Mouse (Mus musculus) right cerebral cortex, adult 2 months (tissue): Measurements from ENCODE around the gene Gpn2.
A peak's percentile ranks its signal among the peaks of the same experiment; 100 is the strongest.

Experiments used
- DNase-seq, 2 experiments: peaks; one replicate each; pipeline ENCODE4 v3.0.0; 2021 to 2022; ENCODE audit warnings: low spot score in 2 of 2

The Gpn2 gene

DNA sequence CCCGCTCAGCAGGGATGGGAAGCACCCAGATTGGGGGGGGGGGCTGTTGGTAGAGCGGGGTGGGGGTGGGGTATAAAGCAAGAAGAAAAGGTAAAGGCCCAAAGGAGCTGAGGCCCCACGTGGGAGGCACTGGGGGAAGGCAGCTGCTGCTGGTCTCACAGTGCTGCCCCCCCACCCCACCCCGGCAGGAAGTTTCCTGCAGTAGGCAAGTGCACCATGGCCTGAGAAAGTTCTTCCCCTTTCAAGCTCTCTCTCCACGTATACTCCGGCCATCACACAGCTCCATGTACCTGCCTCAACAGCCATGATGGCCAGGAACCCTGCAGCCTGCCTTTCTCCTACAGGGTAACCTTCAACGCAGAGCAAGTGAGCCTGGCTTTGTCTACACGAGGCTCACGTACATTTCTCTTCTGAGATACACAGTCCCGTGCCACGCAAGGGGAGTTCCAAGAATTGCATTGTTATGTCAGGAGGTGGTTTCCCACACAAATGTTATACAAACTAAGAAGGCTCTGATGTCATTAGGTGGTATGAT lies 38.1 kb downstream of the Gpn2 start:
- no peak for DNase-seq

DNA sequence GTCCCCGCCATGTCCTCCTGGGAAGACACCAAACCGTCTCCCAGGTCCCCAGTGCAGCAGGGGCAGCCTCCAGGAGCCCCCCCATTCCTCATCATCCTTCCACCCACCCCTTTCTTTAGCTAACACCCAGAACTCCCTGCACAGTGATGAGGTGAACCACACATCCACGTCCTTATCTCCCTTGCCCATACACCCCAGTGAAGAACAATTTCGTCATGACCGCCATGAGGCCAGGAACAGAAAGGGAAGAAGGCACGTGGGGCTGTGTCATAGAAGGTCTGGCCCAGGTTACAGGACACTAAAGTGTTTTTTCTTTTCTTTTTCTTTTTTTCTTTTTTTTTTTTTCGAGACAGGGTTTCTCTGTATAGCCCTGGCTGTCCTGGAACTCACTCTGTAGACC lies 40.7 kb downstream of the Gpn2 start:
- DNase-seq = no peak

- DNase-seq = no peak
These were observed 41.5 kb downstream of the Gpn2 start for GRCm38 (mm10) chr4:133625621-133626071.

- DNase-seq = no peak
These were observed 42.1 kb downstream of the Gpn2 start for GRCm38 (mm10) chr4:133626221-133626620.

DNA sequence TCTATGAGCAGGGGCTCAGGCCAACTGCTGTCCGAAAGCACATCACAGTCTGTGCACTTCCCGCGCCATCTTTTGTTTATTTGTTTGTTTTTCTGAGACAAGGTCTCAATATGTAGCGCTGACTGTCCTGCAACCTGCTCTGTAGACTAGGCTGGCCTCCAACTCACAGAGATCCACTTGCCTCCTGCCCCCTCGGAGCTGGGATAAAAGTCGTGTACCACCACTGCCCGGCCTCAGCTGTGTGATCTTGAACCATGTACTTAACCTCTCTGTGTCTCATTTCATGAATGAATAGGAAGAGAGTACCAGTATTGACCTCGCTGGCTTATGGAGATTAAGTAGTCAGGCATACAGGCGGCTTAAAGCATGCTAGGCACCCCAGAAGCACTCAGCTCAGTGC lies 42.5 kb downstream of the Gpn2 start:
- DNase-seq = no peak

DNA sequence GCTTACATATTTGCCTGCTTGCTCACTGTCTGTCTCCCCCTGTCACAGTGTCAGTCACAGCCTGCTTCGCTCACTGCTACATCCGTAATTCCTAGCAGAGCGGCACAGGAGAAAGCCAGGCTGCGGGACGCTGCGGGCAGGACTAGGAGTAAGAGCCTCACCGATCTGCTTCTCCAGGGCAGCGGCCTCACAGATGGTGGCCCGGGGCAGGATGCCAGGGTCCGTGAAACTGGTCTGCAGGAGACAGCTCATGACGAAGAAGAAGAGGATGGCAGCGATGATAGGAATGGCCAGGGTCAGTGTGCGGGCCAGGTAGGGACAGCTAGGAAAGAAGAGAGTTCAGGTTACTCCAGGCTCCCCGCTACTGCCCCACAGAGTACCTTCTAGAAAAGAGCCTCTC lies 42.9 kb downstream of the Gpn2 start:
- DNase-seq = no peak

DNA sequence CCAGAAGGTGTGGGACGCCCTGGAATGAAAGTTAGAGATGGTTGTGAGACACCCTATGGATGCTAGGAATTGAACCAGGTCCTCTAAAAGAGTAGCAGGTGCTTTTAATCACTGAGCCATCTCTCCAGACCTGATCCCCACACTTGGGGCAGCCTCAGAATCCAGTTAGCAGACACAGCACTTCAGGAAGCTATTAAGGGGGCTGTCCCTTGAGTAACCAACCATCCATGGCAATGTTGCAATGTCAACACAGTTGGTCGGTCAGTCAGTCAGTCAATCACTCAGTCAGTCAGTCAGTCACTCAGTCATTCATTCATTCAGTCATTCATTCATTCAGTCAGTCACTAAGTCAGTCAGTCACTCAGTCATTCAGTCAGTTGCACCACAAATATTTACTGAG lies 44.4 kb downstream of the Gpn2 start:
- no peak for DNase-seq

DNA sequence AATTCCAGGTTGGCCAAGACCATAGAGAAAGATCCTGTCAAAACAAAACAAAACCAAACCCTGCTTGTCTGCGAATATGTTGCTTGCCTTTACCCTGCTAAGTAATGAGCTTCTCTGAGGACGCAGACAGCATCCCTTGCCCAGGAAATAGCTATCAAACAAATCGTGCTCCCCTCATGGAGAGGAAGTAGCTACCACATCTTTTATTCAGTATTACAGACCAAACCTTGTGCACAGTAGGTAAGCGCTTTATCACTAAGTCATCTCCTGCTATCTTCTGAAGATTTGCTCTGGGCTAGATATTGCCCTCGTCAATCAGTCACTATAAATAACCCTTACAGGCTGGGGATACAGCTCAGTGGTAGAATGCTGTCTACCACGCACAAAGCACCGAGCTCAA lies 45.0 kb downstream of the Gpn2 start:
- DNase-seq = no peak

DNA sequence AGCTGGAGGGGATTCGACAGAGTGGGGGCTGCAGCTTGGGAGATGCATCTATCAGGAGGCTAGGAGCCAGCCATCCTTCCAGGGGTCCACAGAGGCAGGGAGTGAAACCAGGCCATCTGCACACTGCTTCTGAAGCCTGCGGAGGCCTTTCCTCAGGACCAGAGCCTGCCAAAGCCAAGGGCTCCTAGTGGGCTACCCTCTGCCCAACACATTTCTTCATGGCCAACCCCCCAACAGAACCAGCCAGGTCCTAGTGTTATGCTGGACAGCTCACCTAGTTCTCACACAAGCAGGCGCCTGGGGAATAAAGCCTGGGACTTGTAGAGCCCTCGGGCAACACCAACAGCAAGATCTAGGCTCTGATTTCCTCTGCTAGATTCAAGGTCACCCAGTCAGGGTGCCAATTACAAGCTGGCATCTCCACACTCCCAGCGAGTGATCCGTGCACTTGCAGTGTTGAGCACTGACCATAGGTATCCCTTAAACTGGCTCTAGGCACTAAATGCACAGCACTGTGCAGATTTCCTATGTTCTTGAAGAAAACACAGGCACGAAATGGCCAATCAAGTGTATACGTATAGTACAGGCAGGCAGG lies 46.3 kb downstream of the Gpn2 start:
- DNase-seq = no peak

- no peak for DNase-seq
These were observed 47.1 kb downstream of the Gpn2 start for GRCm38 (mm10) chr4:133631071-133631768.

DNA sequence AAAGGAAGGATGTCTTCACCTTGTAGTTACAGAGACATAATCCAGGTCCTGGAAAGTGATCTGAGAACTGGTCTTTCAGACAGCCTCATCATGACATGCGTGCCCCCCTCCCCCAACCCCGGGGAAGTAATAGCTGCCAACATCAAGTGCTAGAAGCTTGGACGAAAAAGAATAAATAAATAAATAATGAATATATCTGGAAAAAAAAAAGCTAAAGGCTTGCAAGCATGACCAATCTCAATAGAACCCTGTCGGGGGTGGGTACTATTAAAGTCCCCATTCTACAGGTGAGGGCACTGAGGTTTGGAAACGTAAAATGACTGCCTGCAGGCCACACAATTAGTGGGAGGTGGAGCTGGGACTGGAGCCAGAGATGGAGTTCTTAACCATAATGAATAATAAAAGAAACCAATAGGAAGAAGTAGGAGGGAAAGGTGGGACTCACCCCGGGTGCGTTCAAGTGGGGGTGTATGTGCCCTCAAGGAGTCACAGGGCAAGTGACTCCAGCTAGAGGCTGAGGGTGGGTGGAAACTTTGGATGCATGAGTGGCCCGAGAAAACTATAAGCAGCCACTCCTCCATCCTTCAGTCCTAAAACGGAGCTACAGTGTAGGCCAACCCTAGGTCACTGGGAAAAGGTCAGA lies 47.7 kb downstream of the Gpn2 start:
- DNase-seq = no peak

- DNase-seq = peak in 1 of 2 experiments; percentile 42
These were observed 48.5 kb downstream of the Gpn2 start for GRCm38 (mm10) chr4:133632483-133633327.

GRCm38 (mm10) chr4:133633332-133634042 lies 49.3 kb downstream of the Gpn2 start:
- DNase-seq = peak; percentile 81 to 85

GRCm38 (mm10) chr4:133634043-133634410 lies 49.9 kb downstream of the Gpn2 start:
- no peak for DNase-seq
